Mouse (Mus musculus): Measurements from ENCODE around the gene Kcnrg. TPM values are rescaled to one million over a fixed set of nuclear protein-coding genes. Genes with fewer than 3 reads are reported as not detected.

Gene Kcnrg
- polyA plus RNA-seq, 1 experiment from 2014 or later = 1.8 TPM

- peak overlapping the region; percentile 73 for H3K4me2 ChIP-seq (replicated peaks)
- under 1% methylated on average over 60 of the region's 95 CpGs for WGBS
- H3K27me3 ChIP-seq = no peaks in the 10 kb centered on the region
- peak overlapping the region; percentile 96 for H3K9ac ChIP-seq
- H3K9me3 ChIP-seq (replicated peaks) = no peaks in the 10 kb centered on the region
- H3K27ac ChIP-seq = peak overlapping the region; percentile 90
- peak overlapping the region; percentile 85 for H3K4me3 ChIP-seq
- H3K36me3 ChIP-seq = no peaks in the 10 kb centered on the region
- H3K4me1 ChIP-seq = no peaks in the 10 kb centered on the region
- ATAC-seq (ENCODE audit: low FRiP score) = peak; percentile 73
Measured at GRCm38 (mm10) chr14:61647881-61648684, 40.8 kb downstream of the Kcnrg start.

DNA sequence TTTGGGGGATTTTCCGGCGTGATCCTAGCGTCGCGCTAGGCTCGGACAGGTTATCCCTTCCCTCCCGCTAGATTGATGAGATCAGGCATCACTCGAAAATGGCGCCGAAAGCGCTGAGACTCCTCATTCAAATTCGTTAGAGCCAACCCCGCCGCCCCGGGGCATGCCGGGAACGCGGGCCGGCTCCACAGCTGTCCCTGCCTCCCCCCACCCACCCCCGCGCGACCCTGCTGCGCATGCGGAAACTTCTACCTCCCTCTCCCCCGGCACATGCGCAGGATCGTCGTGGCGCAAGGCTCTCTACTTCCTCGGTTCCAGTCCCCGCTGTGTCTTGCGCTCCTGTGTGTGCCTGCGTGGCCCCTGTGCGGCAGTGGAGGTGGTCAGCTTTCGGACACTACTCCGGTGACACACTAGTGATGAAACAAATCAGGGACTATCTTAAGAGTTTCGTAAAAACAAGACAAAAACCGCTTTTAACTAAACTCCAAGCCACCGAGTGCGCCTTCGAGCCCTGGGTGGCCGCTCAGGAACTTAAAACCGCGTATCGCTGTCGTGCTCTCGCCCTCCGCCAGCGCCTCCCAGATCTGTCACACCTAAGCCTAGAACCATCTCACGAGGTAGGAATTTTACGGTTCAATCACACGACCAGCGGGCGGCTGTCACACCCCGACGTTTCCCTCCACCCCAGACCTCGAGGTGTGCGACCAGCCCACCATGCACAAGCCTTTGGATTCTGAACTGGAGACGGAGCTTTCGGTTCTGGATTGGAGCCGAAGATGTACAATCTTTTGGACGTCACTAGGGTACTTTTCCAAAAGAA lies 41.6 kb downstream of the Kcnrg start:
- WGBS = 3% methylated on average over 62 of the region's 62 CpGs
- H3K4me2 ChIP-seq (replicated peaks) = peak overlapping the region; percentile 73
- H3K9me3 ChIP-seq (replicated peaks) = no peaks in the 10 kb centered on the region
- no peaks in the 10 kb centered on the region for H3K36me3 ChIP-seq
- no peaks in the 10 kb centered on the region for H3K4me1 ChIP-seq
- H3K9ac ChIP-seq = peak overlapping the region; percentile 96
- no peaks in the 10 kb centered on the region for H3K27me3 ChIP-seq
- peak overlapping the region; percentile 90 for H3K27ac ChIP-seq
- peak; percentile 94 for ATAC-seq (ENCODE audit: low FRiP score)
- H3K4me3 ChIP-seq = peak overlapping the region; percentile 85

GRCm38 (mm10) chr14:61650291-61650960 lies 43.2 kb downstream of the Kcnrg start:
- H3K4me2 ChIP-seq (replicated peaks) = no peak overlapping the region
- H3K9ac ChIP-seq = no peak overlapping the region
- ATAC-seq (ENCODE audit: low FRiP score) = no peak
- H3K27ac ChIP-seq = no peak overlapping the region
- H3K4me3 ChIP-seq = no peak overlapping the region
- no peaks in the 10 kb centered on the region for H3K4me1 ChIP-seq
- H3K9me3 ChIP-seq (replicated peaks) = no peaks in the 10 kb centered on the region
- 39% methylated on average over 9 of the region's 9 CpGs for WGBS
- no peaks in the 10 kb centered on the region for H3K27me3 ChIP-seq
- H3K36me3 ChIP-seq = no peaks in the 10 kb centered on the region

DNA sequence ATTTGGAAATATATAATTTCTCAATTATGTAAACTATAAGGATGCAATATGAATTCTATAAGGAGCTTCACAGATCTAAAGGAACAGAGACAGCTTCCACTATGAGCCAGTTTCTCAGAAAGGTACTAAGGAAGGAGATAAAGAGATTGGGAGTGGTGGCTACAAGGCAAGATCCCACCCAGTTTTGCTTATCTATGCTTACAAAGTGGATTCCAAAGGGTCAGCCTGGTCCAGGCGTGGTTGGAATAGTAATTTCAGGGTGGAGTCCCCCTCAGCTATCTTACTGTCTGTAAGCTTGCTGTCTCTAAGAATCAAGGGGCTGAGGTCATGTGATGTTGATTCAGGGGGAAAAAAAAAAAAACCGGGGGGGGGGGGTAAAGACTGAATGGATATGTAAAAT lies 49.2 kb downstream of the Kcnrg start:
- no peak overlapping the region for H3K4me3 ChIP-seq
- H3K27me3 ChIP-seq = no peaks in the 10 kb centered on the region
- H3K4me1 ChIP-seq = no peaks in the 10 kb centered on the region
- H3K27ac ChIP-seq = no peak overlapping the region
- 56% methylated on average over 2 of the region's 2 CpGs for WGBS
- no peak for ATAC-seq (ENCODE audit: low FRiP score)
- H3K36me3 ChIP-seq = no peaks in the 10 kb centered on the region
- H3K9ac ChIP-seq = no peak overlapping the region
- H3K4me2 ChIP-seq (replicated peaks) = no peak overlapping the region
- H3K9me3 ChIP-seq (replicated peaks) = no peaks in the 10 kb centered on the region

GRCm38 (mm10) chr14:61661496-61661895 lies 54.2 kb downstream of the Kcnrg start:
- Histone ChIP-seq H3K9me3 (replicated peaks) (no peaks in the 10 kb centered on the region), H3K4me2 (replicated peaks) (no peak overlapping the region), H3K36me3 (no peaks in the 10 kb centered on the region), H3K9ac (no peak overlapping the region), H3K4me3 (no peak overlapping the region), H3K4me1 (no peaks in the 10 kb centered on the region), H3K27me3 (no peaks in the 10 kb centered on the region), H3K27ac (no peak overlapping the region)
- WGBS = 100% methylated on average over 1 of the region's 1 CpGs
- ATAC-seq (ENCODE audit: low FRiP score) = no peak

DNA sequence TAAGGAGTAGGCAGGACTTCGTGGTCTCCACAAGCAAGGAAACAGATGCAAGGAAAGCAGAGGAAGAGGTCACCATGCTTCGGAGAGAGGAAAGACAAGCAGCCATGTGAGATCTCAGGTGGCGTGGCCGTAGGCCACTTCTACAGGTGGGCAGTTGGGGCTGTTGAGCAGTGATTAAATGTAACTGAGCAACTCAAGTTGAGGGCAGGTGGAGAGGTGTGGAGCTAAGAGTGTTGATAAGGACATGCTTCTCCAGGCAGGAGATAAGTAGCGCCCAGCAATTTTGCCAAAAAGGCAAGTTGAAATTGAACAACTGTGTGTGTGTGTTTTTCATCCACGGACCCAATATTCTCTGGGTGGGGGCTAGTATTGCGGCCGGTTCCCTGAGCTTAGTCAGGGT lies 55.0 kb downstream of the Kcnrg start:
- Histone ChIP-seq H3K9ac (no peak overlapping the region), H3K4me3 (no peak overlapping the region), H3K36me3 (no peaks in the 10 kb centered on the region), H3K27me3 (no peaks in the 10 kb centered on the region), H3K4me1 (no peaks in the 10 kb centered on the region), H3K27ac (no peak overlapping the region), H3K4me2 (replicated peaks) (no peak overlapping the region), H3K9me3 (replicated peaks) (no peaks in the 10 kb centered on the region)
- ATAC-seq (ENCODE audit: low FRiP score) = no peak
- 89% methylated on average over 8 of the region's 8 CpGs for WGBS

MicroRNA genes within 50 kb of the gene (microRNA counts, 519-probe panel; counts per million panel counts)
- microRNA mmu-miR-15a (6,090 counts per million, percentile 97 among the panel's probes with 10 or more counts), microRNA mmu-miR-16 (6,550 counts per million, percentile 98 among the panel's probes with 10 or more counts)

Small RNA genes within 50 kb of the gene (microRNA-seq; reads per million reads assigned to microRNA genes)
- gene Mir15a (3,882 reads per million, percentile 87 among the genes with 10 or more reads in this experiment), gene Mir16-1 (2,875 reads per million, percentile 84 among the genes with 10 or more reads in this experiment)

Other genes starting within 250 kb of the Kcnrg start
- 10.8 and 11.5 TPM in 2 replicates for gene Ebpl, start 247.0 kb upstream of the Kcnrg start, polyA plus RNA-seq (2016; fragmentation: Nextera tagmentation; extraction: Ambion mirVana)
- gene Kpna3, start 167.6 kb upstream of the Kcnrg start, polyA plus RNA-seq (2016; fragmentation: Nextera tagmentation; extraction: Ambion mirVana) = 80.7 and 87.1 TPM in 2 replicates
- 20.4 and 20.8 TPM in 2 replicates for gene Spryd7, start 50.6 kb upstream of the Kcnrg start, polyA plus RNA-seq (2016; fragmentation: Nextera tagmentation; extraction: Ambion mirVana)
- gene Trim13, start 9.2 kb upstream of the Kcnrg start, polyA plus RNA-seq (2016; fragmentation: Nextera tagmentation; extraction: Ambion mirVana) = 40.5 and 49.5 TPM in 2 replicates

Measured in hindbrain, embryonic 12.5 days (tissue).